Mouse (Mus musculus): ENCODE results near the gene Mlx. TPM values are rescaled to one million over a fixed set of nuclear protein-coding genes. Genes with fewer than 3 reads are reported as not detected.

Gene Mlx
- 56.1 TPM for polyA plus RNA-seq (2017; shearing (Covaris generic))

DNA sequence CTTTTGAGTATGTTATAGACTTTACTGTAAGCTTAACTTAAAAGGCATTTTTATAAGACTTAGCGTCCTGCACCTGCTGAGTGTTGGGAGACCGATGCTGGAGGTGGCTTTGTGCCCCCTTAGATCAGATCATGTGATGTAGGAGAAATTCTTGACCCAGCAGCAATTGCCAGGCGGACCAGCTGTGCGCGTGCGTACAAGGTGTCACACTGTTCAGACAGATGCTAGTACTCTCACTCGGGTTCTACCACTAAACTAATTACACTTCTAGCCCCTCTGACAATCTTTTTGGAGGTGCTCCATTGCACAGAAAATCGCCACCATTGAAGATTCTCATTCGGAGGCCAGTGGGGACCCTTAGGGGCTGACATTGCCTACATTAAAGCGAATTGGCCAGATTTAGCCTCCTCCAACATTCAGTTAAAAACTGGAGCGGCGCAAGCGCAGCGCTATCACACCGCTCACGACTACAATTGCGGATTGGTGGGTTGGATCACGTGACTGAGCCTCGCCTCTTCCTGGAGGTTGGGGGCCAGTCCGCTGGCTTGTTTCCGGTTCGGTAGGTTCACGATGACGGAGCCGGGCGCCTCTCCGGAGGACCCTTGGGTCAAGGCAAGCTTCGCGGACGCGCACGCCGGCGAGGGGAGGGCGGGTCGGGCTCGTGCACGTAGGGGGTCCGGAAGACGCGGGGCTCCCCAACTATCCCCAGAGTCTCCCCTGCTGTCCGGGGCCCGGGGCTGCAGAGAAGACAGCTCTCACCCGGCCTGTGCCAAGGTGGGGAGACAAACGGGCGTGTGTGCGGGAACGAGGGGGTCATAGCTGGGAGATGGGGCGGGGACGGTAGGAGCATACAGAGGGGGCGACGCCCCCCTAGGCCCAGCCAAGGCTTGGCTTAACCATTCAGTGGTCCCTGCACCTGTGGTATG is at the start of gene Mlx:
Gene Mlx (plus strand): TSS at position 522 of the 926 bp plus-strand sequence.

DNA sequence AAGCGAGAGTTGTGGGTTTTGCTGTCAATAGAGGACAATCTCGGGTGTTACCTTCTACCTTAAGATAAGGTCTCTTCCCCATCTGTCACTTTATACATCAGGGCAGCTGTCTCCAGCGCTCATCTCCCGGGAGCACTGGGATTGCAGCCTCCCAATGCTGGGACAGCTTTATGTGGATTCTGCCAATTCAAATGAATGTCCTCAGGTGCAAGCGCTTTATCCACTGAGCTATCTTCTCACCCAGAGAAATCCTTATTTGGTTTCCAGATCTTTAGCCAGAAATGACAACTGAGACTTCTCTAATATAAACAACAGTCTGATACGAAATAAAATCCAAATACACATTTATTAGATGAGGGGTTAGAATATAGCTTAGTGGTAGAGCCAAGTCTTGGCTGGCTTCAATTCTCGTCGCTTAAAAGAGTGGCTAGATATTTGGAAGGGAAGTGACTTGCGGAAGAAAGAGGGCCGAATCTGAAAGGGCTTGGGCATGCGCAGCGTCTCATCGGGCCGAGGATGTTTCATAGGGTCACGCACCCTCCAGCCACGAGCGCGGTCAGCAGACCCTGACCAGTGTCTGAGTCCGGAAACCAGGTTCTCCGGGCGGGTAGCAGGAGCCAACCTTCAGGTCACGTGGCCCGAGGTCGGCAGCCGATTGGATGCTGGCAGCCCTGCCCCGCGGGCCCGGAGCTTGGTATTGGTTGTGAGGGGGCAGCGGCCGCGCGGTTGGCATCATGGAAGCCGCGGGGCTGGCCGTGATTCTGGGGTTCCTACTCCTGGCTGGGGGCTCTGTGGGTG is 17.5 kb upstream of the Mlx start, which contains the start of gene Naglu:
Gene Naglu (plus strand): TSS at position 622 of the 798 bp plus-strand sequence.

DNA sequence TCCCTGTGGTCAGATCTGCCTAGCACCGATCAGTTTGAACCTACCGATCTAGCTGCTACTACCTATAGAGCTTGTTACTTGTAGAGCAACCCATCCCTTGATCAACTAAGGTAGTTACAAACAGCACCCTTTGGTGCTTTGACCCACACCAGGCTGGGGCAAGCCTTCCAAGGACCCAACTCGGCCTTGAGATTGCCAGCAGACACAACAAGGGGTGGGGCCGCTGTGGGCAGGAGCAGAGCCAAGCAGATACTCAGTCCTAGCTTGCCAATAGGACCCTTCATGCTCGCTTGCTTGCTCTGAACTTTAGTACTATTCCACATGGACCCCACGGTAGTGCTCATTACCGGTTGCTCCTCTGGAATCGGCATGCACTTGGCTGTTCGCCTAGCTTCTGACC is 9.0 kb upstream of the Mlx start, which contains the start of gene Hsd17b1:
Gene Hsd17b1 (plus strand): TSS at position 291 of the 400 bp plus-strand sequence.

DNA sequence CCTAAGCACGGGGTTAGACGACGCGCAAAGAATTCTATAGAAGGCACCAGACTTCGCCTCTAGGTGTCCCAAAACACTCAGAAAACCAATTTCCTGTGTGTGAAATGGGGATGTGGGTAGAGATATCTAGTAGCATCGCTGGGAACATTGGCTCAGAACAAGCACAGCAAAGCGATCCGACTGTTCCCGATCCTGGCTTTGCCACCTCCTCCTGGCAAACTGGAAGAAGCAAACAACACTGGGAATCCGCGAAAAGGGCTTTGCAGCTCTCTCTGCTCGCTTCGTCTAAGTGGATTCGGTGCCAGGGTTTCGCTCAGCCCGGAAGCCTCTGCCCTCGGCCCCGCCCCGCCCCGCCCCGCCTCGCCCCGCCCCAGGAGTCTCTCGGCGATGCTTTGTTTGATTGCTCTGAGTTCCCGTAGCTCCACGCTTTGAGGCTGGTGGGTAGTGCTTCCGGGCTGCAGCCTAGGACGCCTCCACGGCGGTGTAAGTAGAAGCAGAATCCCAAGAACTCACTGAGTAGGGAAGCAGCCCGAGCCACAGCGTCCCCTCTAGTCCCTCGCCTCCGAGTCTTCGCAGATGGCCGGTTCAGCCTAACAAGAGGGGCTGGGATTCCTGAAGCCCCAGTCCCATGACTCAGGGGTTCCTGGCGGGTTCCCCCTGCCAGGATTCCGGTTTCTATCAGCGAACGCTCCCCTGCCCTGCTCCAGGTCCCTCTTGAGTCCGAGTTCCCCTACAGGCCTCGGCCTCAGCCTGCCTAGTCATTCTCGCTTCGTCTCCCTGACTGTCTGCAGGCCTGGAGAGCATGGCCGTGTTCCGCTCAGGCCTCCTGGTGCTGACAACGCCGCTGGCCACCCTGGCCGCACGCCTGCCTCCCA is 4.6 kb upstream of the Mlx start, which contains the start of gene Coasy:
Gene Coasy (plus strand): TSS at position 358 of the 875 bp plus-strand sequence.

DNA sequence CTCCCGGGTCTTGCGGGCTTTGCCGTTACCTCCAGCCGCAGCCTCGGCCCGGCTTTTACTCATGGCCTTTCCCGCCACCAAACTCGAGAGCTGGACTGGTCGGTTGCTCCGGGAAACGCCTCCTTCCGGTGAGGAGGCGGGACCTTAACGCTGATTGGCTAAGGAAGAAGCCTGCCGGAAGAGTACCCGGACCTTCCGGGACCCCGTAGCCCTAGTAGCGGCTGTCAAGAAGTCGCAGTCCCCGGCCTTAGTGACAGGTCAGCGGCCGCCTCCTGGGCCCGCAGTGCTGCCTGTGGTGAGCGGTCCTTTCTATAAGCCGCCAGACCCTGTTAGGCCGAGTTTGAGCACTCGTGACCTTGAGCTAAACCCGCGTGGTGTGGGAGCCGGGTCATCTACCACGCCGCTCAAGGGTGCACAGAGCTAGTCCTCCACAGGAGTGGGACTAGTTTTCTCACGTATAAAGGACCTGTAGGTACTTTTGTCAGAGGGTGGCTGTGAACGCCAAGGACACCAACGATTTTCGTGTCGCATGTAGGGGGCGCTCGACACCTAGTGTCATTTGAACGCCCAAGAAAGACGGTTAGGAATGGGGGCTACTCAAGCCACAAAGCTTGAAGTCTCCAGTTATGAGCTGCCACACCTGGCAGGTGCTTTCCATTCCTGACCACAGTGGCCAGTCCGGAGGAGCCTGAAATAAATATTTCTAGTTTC is 8.4 kb downstream of the Mlx start, which contains the start of gene Psmc3ip:
Gene Psmc3ip (minus strand): TSS at position 123 of the 711 bp plus-strand sequence.

DNA sequence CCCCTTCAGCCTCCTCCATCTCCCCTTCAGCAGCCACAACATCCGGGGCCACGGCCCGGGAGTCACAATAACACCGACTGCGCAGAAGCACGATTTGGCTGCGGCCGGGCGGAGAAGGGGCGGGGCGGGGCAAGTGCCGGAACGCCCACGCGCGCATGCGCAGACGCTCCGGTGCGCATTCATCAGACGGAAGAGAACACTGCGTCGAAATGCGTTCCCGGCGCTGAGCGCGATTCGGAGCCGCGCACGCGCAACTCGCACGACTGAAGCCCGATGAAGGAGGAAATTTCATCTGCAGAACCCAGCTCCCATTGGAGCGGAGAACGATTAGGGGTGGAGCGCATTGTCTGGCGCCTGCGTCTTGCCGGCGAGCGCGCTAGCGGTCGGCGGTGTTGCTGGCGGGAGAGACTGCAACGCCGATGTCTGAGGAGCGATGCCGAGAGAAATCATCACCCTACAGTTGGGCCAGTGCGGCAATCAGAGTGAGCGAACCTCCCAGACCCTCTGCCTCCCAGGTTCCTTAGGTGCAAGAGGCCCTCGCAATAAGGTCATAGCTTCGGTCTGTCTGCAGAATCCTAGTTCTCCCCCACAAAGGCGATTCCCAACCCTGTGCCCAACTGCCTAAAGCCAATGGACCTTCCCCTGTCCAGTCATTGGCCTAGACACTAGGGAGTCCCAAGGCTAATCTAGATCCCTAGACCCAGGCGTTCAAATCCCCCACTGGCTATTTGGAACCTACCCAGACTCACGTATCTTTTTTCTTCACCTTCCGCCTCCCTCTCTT is 32.9 kb downstream of the Mlx start, which contains the start of the genes Retreg3 and Tubg1:
Gene Retreg3 (minus strand): TSS at position 133 of the 784 bp plus-strand sequence.
Gene Tubg1 (plus strand): TSS at position 178 of the 784 bp plus-strand sequence.

Other genes with a start within 250 kb of the Mlx start
- gene Stat5b, start 236.6 kb upstream of the Mlx start, polyA plus RNA-seq (2017; shearing (Covaris generic)) = 293 TPM
- 161 TPM for gene Stat5a, start 227.9 kb upstream of the Mlx start, polyA plus RNA-seq (2017; shearing (Covaris generic))
- 338 TPM for gene Stat3, start 147.7 kb upstream of the Mlx start, polyA plus RNA-seq (2017; shearing (Covaris generic))
- gene Cavin1, start 116.4 kb upstream of the Mlx start, polyA plus RNA-seq (2017; shearing (Covaris generic)) = not detected
- 1.00 TPM for gene Atp6v0a1, start 77.8 kb upstream of the Mlx start, polyA plus RNA-seq (2017; shearing (Covaris generic))
- gene Naglu, start 17.3 kb upstream of the Mlx start, polyA plus RNA-seq (2017; shearing (Covaris generic)) = 7.1 TPM
- gene Hsd17b1, start 8.9 kb upstream of the Mlx start, polyA plus RNA-seq (2017; shearing (Covaris generic)) = not detected
- gene Coasy, start 4.7 kb upstream of the Mlx start, polyA plus RNA-seq (2017; shearing (Covaris generic)) = 7.8 TPM
- gene Psmc3ip, start 8.2 kb downstream of the Mlx start, polyA plus RNA-seq (2017; shearing (Covaris generic)) = 4.1 TPM
- 58.4 TPM for gene Retreg3, start 32.6 kb downstream of the Mlx start, polyA plus RNA-seq (2017; shearing (Covaris generic))
- gene Tubg1, start 32.7 kb downstream of the Mlx start, polyA plus RNA-seq (2017; shearing (Covaris generic)) = 12.5 TPM
- 1.1 TPM for gene Tubg2, start 68.6 kb downstream of the Mlx start, polyA plus RNA-seq (2017; shearing (Covaris generic))
- 0.21 TPM for gene Cntnap1, start 83.2 kb downstream of the Mlx start, polyA plus RNA-seq (2017; shearing (Covaris generic))
- 0.15 TPM for gene Plekhh3, start 84.1 kb downstream of the Mlx start, polyA plus RNA-seq (2017; shearing (Covaris generic))
- 0.94 TPM for gene Ccr10, start 88.2 kb downstream of the Mlx start, polyA plus RNA-seq (2017; shearing (Covaris generic))
- 82.5 TPM for gene Ezh1, start 139.2 kb downstream of the Mlx start, polyA plus RNA-seq (2017; shearing (Covaris generic))
- gene Ramp2, start 158.8 kb downstream of the Mlx start, polyA plus RNA-seq (2017; shearing (Covaris generic)) = not detected
- gene Vps25, start 166.4 kb downstream of the Mlx start, polyA plus RNA-seq (2017; shearing (Covaris generic)) = 78.1 TPM
- gene Wnk4, start 173.3 kb downstream of the Mlx start, polyA plus RNA-seq (2017; shearing (Covaris generic)) = 0.62 TPM
- not detected for gene Cntd1, start 191.7 kb downstream of the Mlx start, polyA plus RNA-seq (2017; shearing (Covaris generic))
- gene Coa3, start 191.8 kb downstream of the Mlx start, polyA plus RNA-seq (2017; shearing (Covaris generic)) = 41.6 TPM
- gene Becn1, start 215.0 kb downstream of the Mlx start, polyA plus RNA-seq (2017; shearing (Covaris generic)) = 194 TPM
- gene Psme3, start 228.9 kb downstream of the Mlx start, polyA plus RNA-seq (2017; shearing (Covaris generic)) = 157 TPM
- 3.6 TPM for gene Aoc2, start 237.8 kb downstream of the Mlx start, polyA plus RNA-seq (2017; shearing (Covaris generic))
- not detected for gene Aoc3, start 243.3 kb downstream of the Mlx start, polyA plus RNA-seq (2017; shearing (Covaris generic))

Measured in effector memory CD4-positive, alpha-beta T cell, adult 5 months (primary cell).